Mouse (Mus musculus) splenic B cell, adult 2 months (primary cell): ENCODE results near the gene Gm12695.

Experiments used
- DNase-seq: peaks from one replicate; pipeline ENCODE4 v3.0.0-alpha.2; 2011; ENCODE audit warnings: low read depth, low spot score
- H3K27me3 ChIP-seq: 2 replicates; pipeline ENCODE4 v1.6.1; 2012; ENCODE audit warnings: mild to moderate bottlenecking, low read length, moderate library complexity, mixed read lengths; ENCODE audit not compliant: control insufficient read depth, poor library complexity, insufficient read depth, severe bottlenecking
- H3K36me3 ChIP-seq: 2 replicates; pipeline ENCODE4 v1.6.1; 2012; ENCODE audit warnings: mild to moderate bottlenecking, low read length, moderate library complexity, mixed read lengths; ENCODE audit not compliant: control insufficient read depth, poor library complexity, insufficient read depth, severe bottlenecking

Gm12695 gene

DNA sequence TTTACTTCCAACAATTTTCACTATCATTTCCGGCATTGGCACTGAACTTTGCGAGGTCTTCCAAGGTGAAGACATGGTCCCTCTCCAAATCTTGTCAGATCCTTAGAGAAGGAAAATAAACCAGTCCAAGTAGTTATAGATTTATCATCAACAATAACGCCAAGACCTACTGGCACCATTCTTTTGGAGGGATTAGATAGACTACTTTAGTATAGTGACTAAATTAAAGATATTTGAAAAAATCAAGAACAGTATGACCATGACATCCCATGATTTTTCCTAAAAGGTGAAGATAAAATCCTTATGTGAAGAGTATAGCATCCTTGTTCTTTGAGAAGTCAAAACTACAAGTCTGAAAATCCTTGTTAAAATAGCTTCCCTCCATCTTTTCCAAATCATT, at the start of gene Gm12695:
Gene Gm12695, minus strand, starts transcription at position 101 of the 400 bp plus-strand sequence.
- H3K36me3 ChIP-seq: no peaks in the 10 kb centered on the region
- no peak for DNase-seq
- no peaks in the 10 kb centered on the region for H3K27me3 ChIP-seq

DNA sequence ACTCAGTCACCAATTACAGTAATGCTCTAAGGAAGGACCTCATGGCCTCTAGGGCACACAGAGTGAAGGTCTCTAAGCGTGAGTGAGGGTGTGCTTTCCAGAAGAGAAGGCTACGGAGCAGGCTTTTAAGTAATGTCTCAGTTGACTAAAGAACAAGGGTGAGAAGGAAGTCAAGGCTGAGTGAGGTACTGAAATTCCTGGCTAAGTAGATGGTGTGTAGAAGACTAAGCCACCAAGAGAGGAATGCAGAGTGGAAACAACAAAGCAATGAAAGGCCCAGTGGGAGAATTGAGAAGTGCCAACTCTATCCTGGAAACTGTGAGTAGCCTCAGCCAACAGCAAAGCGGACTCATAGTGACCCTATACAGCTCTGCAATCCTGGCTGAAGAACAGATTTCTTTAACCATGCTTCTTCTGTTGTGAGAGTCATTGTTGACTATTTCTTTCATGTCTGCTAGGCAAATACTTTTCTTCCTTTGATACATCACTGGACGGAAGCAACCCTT, 40.6 kb upstream of the Gm12695 start:
- no peaks in the 10 kb centered on the region for H3K27me3 ChIP-seq
- no peak for DNase-seq

DNA sequence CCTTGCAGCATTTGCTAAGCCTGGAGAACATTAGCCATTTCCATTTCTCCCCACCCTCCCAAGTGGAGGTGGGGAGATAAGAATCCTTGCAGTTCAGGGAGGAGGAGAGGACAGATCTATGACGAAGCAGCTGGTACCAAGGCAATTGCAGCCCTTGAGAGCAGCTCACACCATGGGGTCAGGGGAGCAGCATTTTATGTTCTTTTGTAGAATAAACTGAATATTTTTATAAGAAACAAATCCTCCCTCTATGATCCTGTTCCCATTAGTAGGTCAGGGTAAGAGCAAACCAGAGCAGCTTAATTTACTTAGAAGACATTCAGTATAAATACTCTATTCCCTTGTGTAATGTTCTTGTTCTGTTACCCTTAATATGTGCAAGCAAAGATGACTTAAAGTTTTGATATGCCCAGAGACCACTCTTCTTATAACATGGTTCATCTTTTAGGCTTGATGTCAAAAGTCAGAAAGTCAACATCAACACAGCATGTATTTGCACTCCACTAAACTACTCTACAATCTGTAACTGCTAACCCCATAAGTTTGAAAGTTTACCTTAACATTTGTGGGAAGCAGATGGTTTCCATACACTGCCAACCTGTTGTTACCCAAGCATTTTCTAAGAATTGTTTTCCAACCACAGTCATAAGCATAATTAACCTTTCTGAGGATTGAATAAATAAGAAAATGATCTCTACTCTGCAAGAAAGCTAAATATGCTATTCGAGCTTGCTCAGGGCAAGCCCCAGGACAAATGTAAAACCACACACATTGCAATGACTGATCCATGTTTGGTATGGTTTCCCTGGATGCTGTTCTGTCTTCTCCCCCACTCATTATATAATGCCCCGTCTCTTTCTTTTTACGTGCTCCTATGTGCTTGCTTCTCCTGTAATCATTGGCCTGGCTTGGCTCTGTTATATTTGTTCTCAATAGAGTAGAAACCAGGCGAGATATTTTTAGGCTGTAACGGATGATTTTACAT, 22.1 kb upstream of the Gm12695 start:
- H3K36me3 ChIP-seq: no peaks in the 10 kb centered on the region
- no peaks in the 10 kb centered on the region for H3K27me3 ChIP-seq
- no peak for DNase-seq

More for the DNA sequence above, 40.6 kb upstream of the Gm12695 start:
- H3K36me3 ChIP-seq: no peaks in the 10 kb centered on the region

DNA sequence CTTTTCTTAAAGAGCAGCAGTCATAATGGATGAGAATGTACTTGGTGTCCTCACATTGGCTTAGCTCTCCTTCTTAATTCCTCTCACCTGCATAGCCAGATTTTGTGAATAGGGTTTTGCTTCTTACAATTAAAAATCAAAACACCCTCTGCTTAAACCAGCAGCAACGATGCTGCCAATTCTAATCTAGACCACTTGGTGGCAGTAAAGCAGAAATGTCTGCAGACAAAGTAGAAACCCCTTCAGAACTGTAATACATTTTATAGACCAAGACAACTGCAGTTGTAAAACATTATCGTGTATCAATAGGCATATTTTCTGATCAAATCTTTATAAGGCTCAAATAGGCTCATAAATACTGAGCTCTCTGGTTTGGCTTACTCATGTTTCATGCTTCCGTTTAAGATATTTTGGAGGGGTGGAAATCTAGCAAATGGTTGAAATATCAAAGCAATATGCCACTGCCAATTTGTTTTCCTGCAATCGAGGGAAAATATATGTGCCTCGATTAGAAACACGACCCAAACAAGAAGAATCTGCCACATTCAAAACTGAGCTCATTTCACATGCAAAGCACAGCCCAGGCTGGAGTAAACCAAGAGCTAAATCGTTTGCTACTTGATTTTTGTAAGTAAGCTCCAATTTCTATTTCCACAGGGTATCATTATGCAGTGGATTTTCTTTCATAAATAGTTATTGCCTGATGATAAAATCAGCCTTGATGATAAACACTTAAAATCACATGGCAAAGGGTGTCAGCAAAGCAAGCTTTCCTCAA, 14.6 kb upstream of the Gm12695 start:
- H3K27me3 ChIP-seq: no peaks in the 10 kb centered on the region
- no peak for DNase-seq
- H3K36me3 ChIP-seq: no peaks in the 10 kb centered on the region

DNA sequence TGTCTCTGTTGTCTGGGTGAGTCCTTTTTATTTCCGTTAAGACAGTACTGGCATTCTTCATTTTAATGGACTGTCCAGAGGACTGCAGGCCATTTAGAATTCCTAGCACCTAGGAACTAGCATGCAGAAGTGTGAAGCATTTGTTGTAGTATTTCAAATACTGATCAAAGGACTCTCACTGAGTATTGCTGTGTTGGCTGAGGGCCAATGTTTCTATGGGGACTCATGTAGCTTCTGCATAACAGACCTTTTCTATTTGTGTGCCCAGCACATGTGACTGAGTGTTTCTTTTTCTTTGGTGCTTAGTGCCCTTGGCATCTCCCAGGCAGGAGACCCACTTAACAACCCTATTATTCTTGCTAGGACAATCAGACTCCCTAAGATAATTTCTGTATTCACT, 12.6 kb upstream of the Gm12695 start:
- Histone ChIP-seq H3K27me3 (no peaks in the 10 kb centered on the region), H3K36me3 (no peaks in the 10 kb centered on the region)
- DNase-seq: no peak

DNA sequence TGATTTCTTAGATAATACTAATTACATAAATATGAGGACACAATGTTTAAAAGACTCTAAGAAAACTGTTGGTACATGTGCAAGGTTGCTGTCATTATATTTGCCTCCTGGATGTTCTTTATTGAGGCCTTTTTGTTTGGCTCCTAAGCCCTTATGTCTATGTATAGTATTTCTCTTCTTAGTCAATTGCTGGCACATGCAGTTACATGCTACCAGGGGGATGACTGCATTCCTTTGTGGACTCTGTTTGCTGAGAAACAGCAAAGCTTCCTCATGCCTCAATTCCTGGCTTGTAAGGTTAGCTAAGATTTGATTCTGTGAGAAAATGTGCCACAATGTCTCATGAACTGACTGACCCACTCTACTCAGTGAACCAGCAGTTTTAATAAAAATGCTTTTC, 6.3 kb upstream of the Gm12695 start:
- no peak for DNase-seq
- no peaks in the 10 kb centered on the region for H3K27me3 ChIP-seq
- H3K36me3 ChIP-seq: no peaks in the 10 kb centered on the region

DNA sequence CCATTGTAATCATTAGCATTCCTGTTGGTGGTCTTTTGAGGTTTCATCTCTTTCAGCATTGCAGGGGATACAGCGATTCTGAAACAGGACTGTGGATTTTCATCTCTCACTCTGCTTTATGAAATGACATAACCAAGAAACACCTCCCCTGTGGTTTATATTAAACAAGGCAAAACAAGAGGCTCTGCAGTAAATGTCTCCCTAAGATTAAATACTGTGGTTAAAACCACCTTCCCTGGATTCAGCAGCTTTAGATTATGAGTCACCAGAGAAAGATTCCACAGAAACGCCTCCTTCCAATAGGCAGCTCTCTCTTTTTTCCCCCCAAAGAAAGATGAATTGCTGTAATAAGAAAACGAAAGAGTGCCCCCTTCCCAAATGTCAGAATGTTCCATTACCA, 4.9 kb upstream of the Gm12695 start:
- DNase-seq: no peak
- Histone ChIP-seq H3K36me3 (no peaks in the 10 kb centered on the region), H3K27me3 (no peaks in the 10 kb centered on the region)

DNA sequence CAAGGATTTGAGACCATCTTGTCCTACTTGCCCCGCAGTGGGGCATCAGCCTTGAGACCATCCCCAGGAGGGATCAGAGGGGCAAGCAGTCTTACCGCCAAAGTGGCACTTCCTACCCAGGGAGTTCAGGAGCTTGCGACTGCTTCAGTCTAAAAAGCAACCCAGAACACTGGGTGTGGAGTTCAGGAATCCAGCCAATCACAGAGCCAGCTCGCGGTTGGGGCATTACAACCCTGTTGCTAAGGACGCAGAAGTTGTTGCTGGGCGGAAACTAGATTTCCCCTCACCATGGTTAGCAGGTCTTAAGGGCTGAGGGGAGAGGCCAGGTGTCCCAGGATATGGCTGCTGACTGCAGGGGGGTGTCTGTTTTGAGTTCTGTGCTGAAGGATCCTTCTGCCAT, 1.6 kb upstream of the Gm12695 start:
- Histone ChIP-seq H3K36me3 (no peaks in the 10 kb centered on the region), H3K27me3 (no peaks in the 10 kb centered on the region)
- DNase-seq: no peak

DNA sequence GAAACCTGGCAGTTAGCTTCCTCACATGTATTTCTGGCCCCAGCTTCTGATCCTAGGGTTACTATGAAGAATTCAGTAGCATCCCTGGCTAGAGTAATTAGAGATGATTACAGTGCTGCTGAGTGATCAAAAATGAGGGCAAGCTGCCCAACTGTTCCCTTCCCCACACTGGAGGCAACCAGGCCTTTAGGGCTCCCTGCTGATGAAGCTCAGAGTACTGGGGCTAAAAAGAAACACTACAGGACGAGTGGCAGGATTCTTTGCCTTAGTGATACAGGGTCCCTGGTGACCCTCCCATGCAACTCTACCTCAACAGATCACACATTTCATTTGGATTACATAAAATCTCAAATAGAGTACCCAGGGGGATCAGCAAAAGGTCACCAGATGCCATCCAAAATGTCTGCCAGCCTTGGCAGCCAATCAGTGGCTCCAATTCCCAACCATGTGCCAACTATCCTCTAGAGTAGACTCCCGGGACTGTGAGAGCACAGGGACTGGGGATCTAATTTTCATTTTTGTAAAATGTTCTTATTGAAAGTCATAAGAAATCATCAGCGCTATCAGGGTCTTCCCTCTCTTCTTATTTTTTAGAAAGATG, 11.9 kb downstream of the Gm12695 start:
- DNase-seq: no peak
- no peaks in the 10 kb centered on the region for H3K27me3 ChIP-seq

DNA sequence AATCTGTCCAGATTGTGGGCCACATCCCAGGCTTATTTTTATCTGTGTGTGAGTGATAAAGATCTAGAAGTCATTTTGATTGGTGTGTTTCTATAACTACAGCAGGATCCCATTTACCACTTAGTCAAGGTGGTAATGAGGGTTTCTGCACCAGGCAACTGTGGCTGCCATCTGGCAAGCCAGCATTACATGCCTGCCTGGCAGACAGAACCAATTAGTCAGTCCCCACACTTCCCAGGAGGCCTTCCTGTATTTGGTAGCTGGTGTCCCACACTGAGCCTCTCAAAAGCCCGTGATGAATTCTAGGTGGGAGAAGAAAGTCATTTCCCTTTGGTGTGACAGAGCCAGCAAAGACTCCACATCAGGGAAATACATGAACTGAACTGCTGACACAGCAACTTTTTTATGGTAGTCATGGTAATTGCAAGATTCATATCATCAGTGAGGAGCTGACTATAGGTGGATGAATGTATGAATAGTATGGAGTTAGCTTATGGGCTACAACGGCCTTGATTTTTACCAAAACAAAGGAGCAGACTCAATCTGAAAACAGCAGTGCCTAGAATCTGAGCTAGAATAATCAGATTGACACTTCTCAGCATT, 18.5 kb downstream of the Gm12695 start:
- Histone ChIP-seq H3K36me3 (no peaks in the 10 kb centered on the region), H3K27me3 (no peaks in the 10 kb centered on the region)
- no peak for DNase-seq

More for the DNA sequence above, 11.9 kb downstream of the Gm12695 start:
- H3K36me3 ChIP-seq: no peaks in the 10 kb centered on the region

DNA sequence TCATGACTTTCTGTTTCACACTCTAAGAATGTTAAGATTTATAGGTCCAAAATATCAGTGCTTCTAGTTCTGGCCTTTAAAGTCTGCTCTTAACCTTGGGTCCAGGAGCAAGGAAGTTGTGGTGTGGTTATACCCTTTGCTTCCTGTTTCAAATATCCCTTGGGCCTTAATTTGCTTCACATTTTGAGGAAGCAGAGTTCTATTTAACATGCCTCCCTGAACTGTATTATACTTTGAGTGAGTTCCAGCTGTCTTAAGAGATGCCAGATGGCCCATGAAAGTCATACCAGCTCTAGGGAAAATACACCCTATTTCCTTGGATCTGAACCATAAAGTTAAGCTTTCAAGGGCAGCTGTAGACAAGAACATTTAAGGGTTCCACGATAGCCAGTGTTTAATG, 33.0 kb downstream of the Gm12695 start:
- peak; percentile 1 for DNase-seq
- Histone ChIP-seq H3K36me3 (no peaks in the 10 kb centered on the region), H3K27me3 (no peaks in the 10 kb centered on the region)

DNA sequence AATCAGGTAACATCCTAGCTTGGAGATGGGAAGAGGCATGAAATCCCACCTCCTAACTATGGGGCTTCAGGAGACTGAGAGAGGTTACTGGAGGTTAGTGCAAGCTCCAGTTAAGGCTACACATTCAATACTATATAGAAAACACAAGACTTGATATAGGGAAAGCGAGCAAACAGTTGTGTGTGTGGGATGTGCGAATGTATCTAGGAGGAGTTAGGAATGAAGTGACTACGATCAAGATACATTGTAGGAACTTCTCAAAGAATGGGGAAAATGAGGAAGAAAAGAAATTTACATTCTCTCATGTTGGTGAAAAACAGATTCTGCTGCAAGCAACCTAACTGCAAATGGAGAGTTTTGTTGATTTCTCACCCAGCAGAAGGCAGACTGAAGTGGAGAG, 44.5 kb downstream of the Gm12695 start:
- DNase-seq: no peak

DNA sequence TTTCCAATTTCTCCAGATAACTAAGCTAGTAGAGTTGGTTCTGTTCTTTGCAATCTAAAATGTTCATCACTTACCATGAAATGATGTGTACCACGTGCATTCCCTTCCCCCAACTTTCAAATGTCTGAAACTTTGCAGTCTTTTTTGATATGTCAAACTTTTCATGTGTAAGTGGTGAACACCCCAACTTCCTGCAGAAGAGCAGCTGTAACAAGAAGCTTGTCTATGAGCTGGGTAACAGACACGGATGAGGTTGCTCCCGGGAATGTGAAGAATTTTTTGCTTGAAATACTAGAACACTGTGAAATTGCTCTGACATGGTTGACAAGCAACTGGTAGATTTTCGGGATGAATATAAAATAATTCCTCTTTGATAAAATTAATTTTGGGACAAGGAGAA, 55.7 kb downstream of the Gm12695 start:
- DNase-seq: no peak

More for the DNA sequence above, 44.5 kb downstream of the Gm12695 start:
- Histone ChIP-seq H3K36me3 (no peaks in the 10 kb centered on the region), H3K27me3 (no peaks in the 10 kb centered on the region; the same call in 1 of the 2 replicates)

DNA sequence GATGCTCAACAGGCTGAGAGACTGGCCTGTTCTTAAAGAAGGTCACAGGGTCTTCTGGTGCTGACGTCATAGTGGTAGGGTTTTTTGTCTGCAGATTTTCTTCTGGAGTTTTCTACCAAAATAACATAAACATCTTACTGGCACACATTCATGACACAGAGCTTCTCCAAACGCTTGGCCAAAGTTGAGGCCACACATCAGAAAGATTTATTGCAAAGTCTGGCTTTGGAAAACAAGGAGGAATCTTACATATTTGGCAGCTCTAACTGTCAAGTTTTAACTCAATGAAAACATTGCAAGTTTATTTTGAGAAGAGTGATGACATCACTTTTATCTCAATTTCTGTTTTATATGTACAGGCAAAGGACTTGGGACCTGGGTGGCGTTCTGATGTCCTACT, 56.8 kb downstream of the Gm12695 start:
- H3K36me3 ChIP-seq: no peaks in the 10 kb centered on the region
- H3K27me3 ChIP-seq: no peaks in the 10 kb centered on the region
- DNase-seq: no peak

More for the DNA sequence above, 55.7 kb downstream of the Gm12695 start:
- H3K36me3 ChIP-seq: no peaks in the 10 kb centered on the region
- H3K27me3 ChIP-seq: no peaks in the 10 kb centered on the region
